Mouse (Mus musculus): Measurements from ENCODE around the gene Mip. TPM values are rescaled to one million over a fixed set of nuclear protein-coding genes. Genes with fewer than 3 reads are reported as not detected.
"Not testable (repeated sequence)": the region's sequence is repeated elsewhere in the genome, so short reads cannot be mapped to it uniquely, and the experiment has no call there.

Gene Mip
- total RNA-seq, 1 experiment: 2.8 TPM

- no peak for TF ChIP-seq MAFK (IDR thresholded peaks at IDR 0.05; ENCODE audit: insufficient read depth, low read depth, low read length)
- no peak for TF ChIP-seq ZC3H11A (IDR thresholded peaks at IDR 0.05; ENCODE audit: borderline replicate concordance, low read depth, low read length)
- TF ChIP-seq ZNF384 (IDR thresholded peaks at IDR 0.05; ENCODE audit: low read depth, low read length): no peak
- TF ChIP-seq CHD2 (IDR thresholded peaks at IDR 0.05; ENCODE audit: low read depth, low read length): no peak
- no peak for TF ChIP-seq HCFC1 (IDR thresholded peaks at IDR 0.05; ENCODE audit: borderline replicate concordance, insufficient read depth, low read length)
- H3K36me3 ChIP-seq (ENCODE audit: control insufficient read depth, insufficient read depth, low read length, poor library complexity, severe bottlenecking): no peaks in the 10 kb centered on the region
- in situ Hi-C loops (cut with MboI; ENCODE audit: low sequenced_read_pairs in 2 of 2, unreplicated experiment in 2 of 2): no loop called here
- no peaks in the 10 kb centered on the region for H3K9me3 ChIP-seq (ENCODE audit: control insufficient read depth, insufficient read depth, low read depth, low read length)
- DNase-seq (ENCODE audit: low read depth, low spot score): no peak
- H3K4me1 ChIP-seq (ENCODE audit: control insufficient read depth in 2 of 2, insufficient read depth in 2 of 2, low read length in 2 of 2, poor library complexity in 1 of 2): peaks cover 3 to 7% of the 10 kb centered on the region in 2 experiments; a peak in 2 of 4 replicates
- peak overlapping the region; percentile 80 for H3K9ac ChIP-seq (ENCODE audit: insufficient read depth, low read depth, low read length, poor library complexity, severe bottlenecking)
- peak overlapping the region; percentile 3; the same call in 1 of the 2 replicates for H3K27ac ChIP-seq (ENCODE audit: insufficient read depth, low read depth, low read length, poor library complexity, severe bottlenecking)
- H3K4me3 ChIP-seq (ENCODE audit: insufficient read depth in 1 of 2, low read depth in 1 of 2, low read length in 2 of 2, poor library complexity in 1 of 2, severe bottlenecking in 1 of 2): peak overlapping the region; percentile 91 to 93
Measured at GRCm38 (mm10) chr10:128270866-128271265, 45.2 kb downstream of the Mip start.

DNA sequence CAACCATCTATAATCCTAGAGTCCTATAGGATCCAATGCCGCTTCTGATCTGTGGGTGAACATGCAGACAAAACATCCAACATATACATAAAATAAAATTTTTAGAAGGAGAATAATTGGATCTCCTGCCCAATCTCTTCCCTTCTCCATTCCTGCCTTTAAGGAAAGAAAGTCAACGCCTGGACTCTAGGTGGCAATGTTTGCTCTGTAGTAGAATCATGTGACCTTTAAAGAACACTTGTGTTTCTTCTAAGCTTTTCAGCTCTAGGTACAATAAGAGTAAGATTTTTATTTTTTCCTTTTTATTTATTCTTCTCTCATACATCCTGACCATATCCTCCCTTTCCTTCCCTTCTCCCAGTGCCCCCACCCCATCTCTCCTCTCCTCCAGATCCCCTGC lies 46.2 kb downstream of the Mip start:
- no peak overlapping the region for H3K9ac ChIP-seq (ENCODE audit: insufficient read depth, low read depth, low read length, poor library complexity, severe bottlenecking)
- no peak overlapping the region for H3K27ac ChIP-seq (ENCODE audit: insufficient read depth, low read depth, low read length, poor library complexity, severe bottlenecking)
- no peak overlapping the region for H3K4me3 ChIP-seq (ENCODE audit: insufficient read depth in 1 of 2, low read depth in 1 of 2, low read length in 2 of 2, poor library complexity in 1 of 2, severe bottlenecking in 1 of 2)
- in situ Hi-C loops (cut with MboI; ENCODE audit: low sequenced_read_pairs in 2 of 2, unreplicated experiment in 2 of 2): no loop called here
- TF ChIP-seq ZC3H11A (IDR thresholded peaks at IDR 0.05; ENCODE audit: borderline replicate concordance, low read depth, low read length): no peak
- TF ChIP-seq CHD2 (IDR thresholded peaks at IDR 0.05; ENCODE audit: low read depth, low read length): no peak
- no peak for TF ChIP-seq ZNF384 (IDR thresholded peaks at IDR 0.05; ENCODE audit: low read depth, low read length)
- no peak for TF ChIP-seq HCFC1 (IDR thresholded peaks at IDR 0.05; ENCODE audit: borderline replicate concordance, insufficient read depth, low read length)
- TF ChIP-seq MAFK (IDR thresholded peaks at IDR 0.05; ENCODE audit: insufficient read depth, low read depth, low read length): no peak
- H3K9me3 ChIP-seq (ENCODE audit: control insufficient read depth, insufficient read depth, low read depth, low read length): no peaks in the 10 kb centered on the region
- peaks cover 5% of the 10 kb centered on the region for H3K36me3 ChIP-seq (ENCODE audit: control insufficient read depth, insufficient read depth, low read length, poor library complexity, severe bottlenecking)
- DNase-seq (ENCODE audit: low read depth, low spot score): no peak
- peaks cover 3 to 7% of the 10 kb centered on the region in 2 experiments; a peak in 2 of 4 replicates for H3K4me1 ChIP-seq (ENCODE audit: control insufficient read depth in 2 of 2, insufficient read depth in 2 of 2, low read length in 2 of 2, poor library complexity in 1 of 2)

DNA sequence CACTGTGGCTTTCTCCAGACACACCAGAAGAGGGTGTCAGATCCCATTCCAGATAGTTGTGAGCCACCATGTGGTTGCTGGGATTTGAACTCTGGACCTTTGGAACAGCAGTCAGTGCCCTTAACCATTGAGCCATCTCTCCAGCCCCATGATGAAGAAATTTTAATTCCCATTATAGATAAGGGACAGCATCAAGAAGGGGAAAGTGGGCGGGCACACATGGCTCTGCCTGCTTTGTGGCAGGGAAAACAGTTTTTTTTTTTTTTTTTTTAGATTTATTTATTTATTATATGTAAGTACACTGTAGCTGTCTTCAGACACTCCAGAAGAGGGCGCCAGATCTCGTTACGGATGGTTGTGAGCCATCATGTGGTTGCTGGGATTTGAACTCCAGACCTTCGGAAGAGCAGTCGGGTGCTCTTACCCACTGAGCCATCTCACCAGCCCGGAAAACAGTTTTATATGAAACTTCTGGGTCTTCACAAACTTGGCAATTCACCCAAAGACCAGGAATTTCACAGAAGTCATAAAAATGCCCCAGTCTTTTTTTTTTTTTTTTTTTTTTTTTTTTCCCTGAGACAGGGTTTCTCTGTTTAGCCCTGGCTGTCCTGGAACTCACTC lies 47.3 kb downstream of the Mip start:
- in situ Hi-C loops (cut with MboI; ENCODE audit: low sequenced_read_pairs in 2 of 2, unreplicated experiment in 2 of 2); H3K4me1 ChIP-seq (ENCODE audit: control insufficient read depth in 2 of 2, insufficient read depth in 2 of 2, low read length in 2 of 2, poor library complexity in 1 of 2); H3K9me3 ChIP-seq (ENCODE audit: control insufficient read depth, insufficient read depth, low read depth, low read length); H3K27ac ChIP-seq (ENCODE audit: insufficient read depth, low read depth, low read length, poor library complexity, severe bottlenecking); H3K36me3 ChIP-seq (ENCODE audit: control insufficient read depth, insufficient read depth, low read length, poor library complexity, severe bottlenecking); DNase-seq (ENCODE audit: low read depth, low spot score); H3K9ac ChIP-seq (ENCODE audit: insufficient read depth, low read depth, low read length, poor library complexity, severe bottlenecking); H3K4me3 ChIP-seq (ENCODE audit: insufficient read depth in 1 of 2, low read depth in 1 of 2, low read length in 2 of 2, poor library complexity in 1 of 2, severe bottlenecking in 1 of 2): not testable (repeated sequence)
- TF ChIP-seq ZNF384 (IDR thresholded peaks at IDR 0.05; ENCODE audit: low read depth, low read length): peak; percentile 92

DNA sequence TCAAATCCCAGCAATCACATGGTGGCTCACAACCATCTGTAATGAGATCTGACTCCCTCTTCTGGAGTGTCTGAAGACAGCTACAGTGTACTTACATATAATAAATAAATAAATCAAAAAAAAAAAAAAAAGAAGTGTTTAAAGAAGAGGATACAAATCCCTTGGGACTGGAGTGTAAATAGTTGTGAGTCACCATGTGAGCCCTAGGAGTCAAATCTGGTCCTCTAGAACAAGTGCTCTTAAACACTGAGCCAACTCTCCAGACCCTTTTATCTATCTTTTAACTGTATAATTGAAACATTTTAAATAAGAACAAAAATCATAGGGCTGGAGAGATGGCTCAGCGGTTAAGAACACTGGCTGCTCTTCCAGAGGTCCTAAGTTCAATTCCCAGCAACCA lies 49.7 kb downstream of the Mip start:
- H3K9me3 ChIP-seq (ENCODE audit: control insufficient read depth, insufficient read depth, low read depth, low read length); in situ Hi-C loops (cut with MboI; ENCODE audit: low sequenced_read_pairs in 2 of 2, unreplicated experiment in 2 of 2): not testable (repeated sequence)

GRCm38 (mm10) chr10:128278158-128278557 lies 52.5 kb downstream of the Mip start:
- TF ChIP-seq HCFC1 (IDR thresholded peaks at IDR 0.05; ENCODE audit: borderline replicate concordance, insufficient read depth, low read length) (no peak), ZC3H11A (IDR thresholded peaks at IDR 0.05; ENCODE audit: borderline replicate concordance, low read depth, low read length) (no peak), MAFK (IDR thresholded peaks at IDR 0.05; ENCODE audit: insufficient read depth, low read depth, low read length) (no peak), CHD2 (IDR thresholded peaks at IDR 0.05; ENCODE audit: low read depth, low read length) (no peak)
- no peak overlapping the region for H3K9ac ChIP-seq (ENCODE audit: insufficient read depth, low read depth, low read length, poor library complexity, severe bottlenecking)
- H3K4me3 ChIP-seq (ENCODE audit: insufficient read depth in 1 of 2, low read depth in 1 of 2, low read length in 2 of 2, poor library complexity in 1 of 2, severe bottlenecking in 1 of 2): no peak overlapping the region
- DNase-seq (ENCODE audit: low read depth, low spot score): no peak
- in situ Hi-C loops (cut with MboI; ENCODE audit: low sequenced_read_pairs in 2 of 2, unreplicated experiment in 2 of 2): no loop called here
- H3K4me1 ChIP-seq (ENCODE audit: control insufficient read depth in 2 of 2, insufficient read depth in 2 of 2, low read length in 2 of 2, poor library complexity in 1 of 2): peaks cover 0 to 5% of the 10 kb centered on the region in 2 experiments; a peak in 1 of 4 replicates
- H3K27ac ChIP-seq (ENCODE audit: insufficient read depth, low read depth, low read length, poor library complexity, severe bottlenecking): no peak overlapping the region
- H3K9me3 ChIP-seq (ENCODE audit: control insufficient read depth, insufficient read depth, low read depth, low read length): no peaks in the 10 kb centered on the region
- peaks cover 25% of the 10 kb centered on the region for H3K36me3 ChIP-seq (ENCODE audit: control insufficient read depth, insufficient read depth, low read length, poor library complexity, severe bottlenecking)

More for the DNA sequence above, 49.7 kb downstream of the Mip start:
- not testable (repeated sequence) for DNase-seq (ENCODE audit: low read depth, low spot score); H3K9ac ChIP-seq (ENCODE audit: insufficient read depth, low read depth, low read length, poor library complexity, severe bottlenecking); H3K4me1 ChIP-seq (ENCODE audit: control insufficient read depth in 2 of 2, insufficient read depth in 2 of 2, low read length in 2 of 2, poor library complexity in 1 of 2); H3K4me3 ChIP-seq (ENCODE audit: insufficient read depth in 1 of 2, low read depth in 1 of 2, low read length in 2 of 2, poor library complexity in 1 of 2, severe bottlenecking in 1 of 2); H3K27ac ChIP-seq (ENCODE audit: insufficient read depth, low read depth, low read length, poor library complexity, severe bottlenecking)
- peaks cover 17% of the 10 kb centered on the region for H3K36me3 ChIP-seq (ENCODE audit: control insufficient read depth, insufficient read depth, low read length, poor library complexity, severe bottlenecking)

Data from ES-E14 (cell line).